Mouse (Mus musculus): ENCODE data around the gene Gm49354. TPM values are rescaled to one million over a fixed set of nuclear protein-coding genes. Genes with fewer than 3 reads are reported as not detected.

Gm49354 gene
- polyA plus RNA-seq, 1 experiment = not detected

DNA sequence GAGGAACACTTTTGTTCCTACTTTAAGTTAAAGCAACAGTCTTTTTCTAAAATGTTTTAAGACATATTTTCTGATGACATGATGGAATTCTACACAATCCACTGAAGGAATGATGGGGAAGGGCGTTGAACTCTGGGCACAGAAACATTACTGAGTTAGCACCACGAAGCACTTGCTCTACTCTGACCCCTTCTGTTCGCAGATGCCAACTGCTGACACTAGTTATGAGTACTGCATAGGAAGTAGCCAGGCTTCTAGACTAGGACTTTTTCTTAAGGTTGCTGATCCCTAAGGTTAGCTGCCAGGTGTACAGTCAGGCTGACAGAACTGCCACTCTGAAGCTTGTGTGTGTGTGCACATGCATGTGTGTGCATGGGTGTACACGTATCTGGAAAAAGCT is 2.8 kb downstream of the Gm49354 start:
- H3K4me1 ChIP-seq (ENCODE audit: control insufficient read depth, insufficient read depth, insufficient read length, low read length) = no peaks in the 10 kb centered on the region
- no peak overlapping the region for H3K4me3 ChIP-seq (ENCODE audit: insufficient read depth, low read depth, low read length)
- no peak overlapping the region for H3K27ac ChIP-seq (replicated peaks; ENCODE audit: low read depth, low read length)

DNA sequence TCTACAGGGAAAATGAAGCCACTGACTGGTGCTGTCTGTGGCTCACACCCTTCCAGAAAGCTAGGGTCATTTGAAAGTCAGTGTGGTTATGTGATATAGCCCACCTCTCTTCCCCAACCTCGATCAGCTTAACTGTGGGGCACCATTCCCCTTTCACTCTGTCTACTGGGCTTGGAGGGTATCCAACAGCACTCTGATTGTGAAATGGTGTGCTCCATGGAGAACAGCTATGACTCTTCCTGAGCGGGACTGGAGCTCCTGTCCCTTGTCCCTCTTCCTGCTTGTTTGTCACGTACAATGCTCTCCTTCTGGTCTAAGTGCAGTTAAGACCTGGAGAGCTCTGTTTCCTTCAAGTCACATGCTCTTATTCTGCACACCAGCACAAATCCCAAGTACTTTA is 6.9 kb downstream of the Gm49354 start:
- Histone ChIP-seq H3K27ac (replicated peaks; ENCODE audit: low read depth, low read length) (peak overlapping the region; percentile 83), H3K4me1 (ENCODE audit: control insufficient read depth, insufficient read depth, insufficient read length, low read length) (peaks cover 3% of the 10 kb centered on the region), H3K4me3 (ENCODE audit: insufficient read depth, low read depth, low read length) (no peak overlapping the region)

DNA sequence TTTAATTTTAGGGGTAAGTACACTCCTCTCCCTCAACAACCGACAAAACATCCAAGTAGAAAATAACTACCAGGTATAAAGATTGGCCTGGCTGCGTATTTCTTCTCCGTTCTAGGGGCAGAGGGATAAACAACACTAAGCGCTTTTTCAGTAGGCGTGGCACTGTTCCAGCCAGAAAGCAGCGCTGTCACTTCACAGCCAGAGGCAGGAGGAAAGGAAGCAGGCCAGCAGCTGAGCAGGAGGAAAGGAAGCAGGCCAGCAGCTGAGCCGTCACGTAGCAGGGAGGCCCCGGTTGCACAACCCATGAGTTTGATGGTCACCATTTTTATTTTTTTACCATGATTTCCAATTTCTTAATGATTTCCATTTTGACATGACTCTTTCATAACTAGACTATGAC is 10.8 kb downstream of the Gm49354 start:
- Histone ChIP-seq H3K27ac (replicated peaks; ENCODE audit: low read depth, low read length) (peak overlapping the region; percentile 99), H3K4me1 (ENCODE audit: control insufficient read depth, insufficient read depth, insufficient read length, low read length) (peaks cover 12% of the 10 kb centered on the region), H3K4me3 (ENCODE audit: insufficient read depth, low read depth, low read length) (no peak overlapping the region)

DNA sequence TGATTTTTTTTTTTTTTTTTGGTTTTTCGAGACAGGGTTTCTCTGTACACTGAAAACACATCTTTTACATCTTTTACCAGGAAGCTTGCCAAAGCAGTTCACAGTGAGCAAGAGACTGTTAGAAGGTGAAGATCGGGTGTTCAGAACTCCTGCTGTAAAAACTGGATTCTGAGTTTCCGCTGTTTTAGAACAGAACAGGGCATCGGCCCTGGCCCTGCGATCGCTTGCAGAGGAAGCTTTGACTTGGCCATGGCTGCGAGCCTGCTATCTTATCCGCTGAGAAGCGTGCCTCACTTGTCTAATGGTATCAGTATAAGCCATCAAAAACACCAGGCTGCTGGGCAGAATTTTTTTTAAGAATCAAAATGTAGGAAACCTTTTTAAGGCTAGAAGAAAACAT is 11.2 kb downstream of the Gm49354 start:
- peak overlapping the region; percentile 99 for H3K27ac ChIP-seq (replicated peaks; ENCODE audit: low read depth, low read length)
- H3K4me3 ChIP-seq (ENCODE audit: insufficient read depth, low read depth, low read length) = peak overlapping the region; percentile 73
- H3K4me1 ChIP-seq (ENCODE audit: control insufficient read depth, insufficient read depth, insufficient read length, low read length) = peaks cover 12% of the 10 kb centered on the region

DNA sequence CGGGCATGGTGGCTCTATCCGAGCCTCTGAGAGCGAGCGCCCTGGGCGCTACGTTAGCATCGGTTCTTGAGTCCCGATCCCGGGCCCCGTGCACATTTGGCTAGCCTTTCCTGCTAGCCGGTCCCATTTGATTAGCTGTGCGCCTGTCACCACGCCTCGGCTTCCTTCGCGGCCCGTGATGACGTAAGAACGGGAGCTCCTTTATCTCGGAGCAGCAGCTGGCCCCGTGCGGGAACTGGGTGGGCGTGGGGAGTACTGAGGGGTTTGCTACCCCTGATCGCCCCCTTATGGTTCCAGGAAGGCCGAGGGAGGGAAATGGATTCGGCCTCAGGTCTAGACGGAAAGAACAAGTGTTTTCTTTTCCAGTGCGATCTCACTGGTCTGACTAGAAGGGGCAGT is 11.9 kb downstream of the Gm49354 start:
- peak overlapping the region; percentile 73 for H3K4me3 ChIP-seq (ENCODE audit: insufficient read depth, low read depth, low read length)
- H3K27ac ChIP-seq (replicated peaks; ENCODE audit: low read depth, low read length) = peak overlapping the region; percentile 99
- peaks cover 12% of the 10 kb centered on the region for H3K4me1 ChIP-seq (ENCODE audit: control insufficient read depth, insufficient read depth, insufficient read length, low read length)

DNA sequence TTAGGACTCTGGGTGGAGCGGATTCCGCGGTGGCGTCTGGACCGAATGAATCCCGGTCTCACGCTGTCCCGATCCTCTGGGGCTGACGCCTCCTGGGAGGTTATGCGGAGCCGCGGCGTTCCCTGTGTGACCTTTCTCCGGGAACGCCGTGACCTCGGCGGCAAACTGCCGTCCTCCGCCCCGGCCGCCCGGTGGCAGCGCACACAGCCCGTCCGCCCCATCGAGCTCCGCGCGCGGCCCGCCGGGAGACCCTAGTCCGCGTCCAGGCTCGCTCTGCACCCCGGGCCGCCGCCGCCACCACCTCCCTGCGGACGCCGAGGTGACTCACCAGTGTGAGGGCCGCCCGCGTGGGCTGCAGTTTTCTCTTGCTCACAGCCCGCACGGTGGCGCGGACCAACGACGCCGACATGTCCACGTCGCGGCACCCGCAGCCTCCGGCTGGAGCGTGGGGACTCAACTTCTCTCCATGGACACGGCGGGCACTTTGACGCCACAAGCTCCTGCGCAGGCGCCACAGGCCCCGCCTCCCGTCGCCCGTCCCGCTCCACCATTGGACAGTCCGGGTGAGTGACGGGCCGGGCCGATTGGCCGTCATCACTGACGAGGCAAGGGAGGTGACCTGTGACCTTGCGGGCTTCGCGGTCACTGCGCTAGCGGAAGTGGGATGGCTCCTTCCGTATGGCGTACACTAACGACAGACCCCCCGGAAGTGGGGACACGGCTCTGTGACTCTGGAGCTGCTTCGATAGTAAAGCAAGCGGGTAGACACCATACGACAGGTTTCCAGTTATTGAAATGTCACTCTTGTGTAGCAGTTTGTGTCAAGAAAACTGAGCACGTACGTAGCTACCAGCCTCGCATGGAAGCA is 12.5 kb downstream of the Gm49354 start, which contains the start of gene Isca1:
Gene Isca1, minus strand, starts transcription at position 515 of the 868 bp plus-strand sequence.
- Histone ChIP-seq H3K4me3 (ENCODE audit: insufficient read depth, low read depth, low read length) (peak within 1 kb of the TSS; percentile 73), H3K4me1 (ENCODE audit: control insufficient read depth, insufficient read depth, insufficient read length, low read length) (peaks cover 12% of the 10 kb centered on the region), H3K27ac (replicated peaks; ENCODE audit: low read depth, low read length) (peak within 1 kb of the TSS; percentile 99)

DNA sequence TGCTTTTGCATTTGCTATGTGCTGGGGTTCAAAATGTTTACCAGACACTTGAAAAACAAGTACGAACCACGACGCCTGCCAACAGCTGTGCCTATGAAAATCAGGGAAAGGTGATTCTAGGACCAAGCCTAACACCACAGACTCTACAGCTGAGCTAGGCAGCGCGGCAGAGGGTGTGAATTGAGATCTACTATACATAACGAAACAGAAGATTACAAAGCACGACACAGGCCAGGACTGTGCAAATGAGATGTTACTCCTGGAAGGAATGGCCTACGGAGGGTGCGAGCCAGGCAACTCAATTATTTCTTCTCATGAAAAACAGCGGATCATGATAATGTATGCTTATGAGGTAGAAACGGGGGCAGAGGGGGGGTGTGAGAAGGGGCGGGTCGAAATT is 13.5 kb downstream of the Gm49354 start:
- Histone ChIP-seq H3K4me3 (ENCODE audit: insufficient read depth, low read depth, low read length) (peak overlapping the region; percentile 70), H3K4me1 (ENCODE audit: control insufficient read depth, insufficient read depth, insufficient read length, low read length) (peaks cover 13% of the 10 kb centered on the region), H3K27ac (replicated peaks; ENCODE audit: low read depth, low read length) (peak overlapping the region; percentile 66)

DNA sequence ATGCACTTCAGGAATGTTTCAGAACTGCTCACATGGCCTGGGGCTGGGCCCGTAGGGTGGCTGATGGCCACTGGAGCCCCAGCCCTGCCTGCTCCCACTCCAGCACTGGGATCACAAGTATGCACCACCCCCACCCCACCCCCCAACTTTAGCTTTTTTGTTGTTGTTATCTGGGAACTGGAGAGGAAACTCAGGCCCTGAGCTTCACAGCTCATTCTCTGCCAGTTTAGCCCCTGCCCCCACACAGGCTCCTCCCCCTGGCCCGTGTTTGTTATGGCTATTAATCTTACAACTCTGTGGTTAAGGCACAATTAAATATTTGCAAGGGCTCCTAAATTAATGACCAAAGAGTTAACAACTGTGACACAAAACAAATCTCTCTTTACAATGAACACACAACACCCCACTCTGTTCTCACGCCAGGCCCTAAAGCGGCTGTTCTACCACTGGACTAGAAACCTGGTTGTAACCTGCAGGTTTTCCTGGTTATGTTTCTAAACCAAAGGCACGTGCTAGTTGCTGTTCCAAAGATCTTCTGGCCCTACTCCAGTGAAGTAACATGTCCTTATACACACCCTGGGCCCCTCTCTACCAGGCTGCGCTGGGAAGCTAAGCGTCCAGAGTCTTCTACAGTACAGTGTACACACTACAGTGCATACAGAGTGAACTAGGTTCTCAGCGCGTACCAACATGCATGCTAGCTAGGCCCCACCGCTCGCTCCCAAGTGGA is 15.1 kb downstream of the Gm49354 start:
- no peak overlapping the region for H3K27ac ChIP-seq (replicated peaks; ENCODE audit: low read depth, low read length)
- peak overlapping the region; percentile 30 for H3K4me3 ChIP-seq (ENCODE audit: insufficient read depth, low read depth, low read length)
- peaks cover 14% of the 10 kb centered on the region for H3K4me1 ChIP-seq (ENCODE audit: control insufficient read depth, insufficient read depth, insufficient read length, low read length)

DNA sequence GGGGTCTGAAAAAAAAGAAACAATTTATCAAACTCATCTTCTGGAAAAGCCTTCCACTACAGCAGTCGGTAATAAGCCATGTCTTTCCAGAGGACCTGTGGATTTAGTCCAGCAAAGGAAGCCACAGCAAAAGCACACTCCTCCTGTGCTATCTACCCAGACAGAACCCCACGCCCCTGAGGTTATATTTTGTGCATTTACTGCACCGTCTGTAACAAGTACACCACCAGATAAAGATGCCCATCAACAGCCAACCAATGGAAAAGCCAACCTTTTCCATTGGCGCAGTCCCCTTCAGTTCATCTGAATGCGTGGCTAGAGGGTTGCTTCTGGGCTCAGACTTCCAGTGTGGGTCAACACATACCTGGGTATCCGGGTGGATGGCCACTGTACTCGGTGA is 19.3 kb downstream of the Gm49354 start:
- H3K27ac ChIP-seq (replicated peaks; ENCODE audit: low read depth, low read length) = no peak overlapping the region

DNA sequence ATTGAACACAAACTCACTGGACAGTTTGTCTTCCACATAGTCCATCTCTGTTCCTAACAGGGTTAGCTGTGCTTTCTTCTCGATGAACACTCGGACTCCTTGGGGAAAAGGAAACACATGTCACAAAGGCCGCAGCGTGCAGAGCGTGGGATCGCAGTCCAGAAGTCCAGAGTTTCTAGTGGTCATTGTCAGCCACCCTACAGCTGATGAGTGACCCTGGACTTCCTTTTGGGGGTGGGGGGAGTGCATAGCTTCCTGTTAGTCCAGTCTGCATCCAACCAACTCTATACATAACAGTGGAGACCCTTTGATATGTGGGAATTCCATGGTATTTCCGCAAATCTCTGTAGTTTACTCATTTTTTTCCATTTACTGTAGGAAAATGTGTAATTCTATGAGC is 25.1 kb downstream of the Gm49354 start:
- Histone ChIP-seq H3K27ac (replicated peaks; ENCODE audit: low read depth, low read length) (no peak overlapping the region), H3K4me3 (ENCODE audit: insufficient read depth, low read depth, low read length) (no peak overlapping the region), H3K4me1 (ENCODE audit: control insufficient read depth, insufficient read depth, insufficient read length, low read length) (no peaks in the 10 kb centered on the region)

More for the DNA sequence above, 19.3 kb downstream of the Gm49354 start:
- H3K4me3 ChIP-seq (ENCODE audit: insufficient read depth, low read depth, low read length) = no peak overlapping the region
- peaks cover 8% of the 10 kb centered on the region; the same call in 1 of the 2 replicates for H3K4me1 ChIP-seq (ENCODE audit: control insufficient read depth, insufficient read depth, insufficient read length, low read length)

DNA sequence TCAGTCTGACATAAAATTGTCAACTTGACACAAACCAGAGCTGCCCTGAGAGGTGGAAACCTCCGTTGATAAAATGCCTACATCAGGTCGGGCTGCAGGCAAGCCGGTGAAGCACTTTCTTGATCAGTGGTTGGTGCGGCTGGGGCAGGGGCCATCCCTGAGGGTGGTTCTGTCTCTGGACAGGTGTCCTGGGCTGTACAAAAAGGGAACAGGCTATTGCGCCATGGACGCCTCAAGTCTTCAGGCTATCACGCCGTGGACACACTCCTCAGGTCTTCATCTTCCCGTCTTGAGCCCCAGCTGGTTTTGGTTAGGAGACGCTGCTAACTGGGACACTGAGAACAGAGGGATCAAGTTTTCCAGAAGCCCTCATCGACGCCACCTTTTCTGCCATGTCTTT is 31.7 kb downstream of the Gm49354 start:
- Histone ChIP-seq H3K4me3 (ENCODE audit: insufficient read depth, low read depth, low read length) (no peak overlapping the region), H3K4me1 (ENCODE audit: control insufficient read depth, insufficient read depth, insufficient read length, low read length) (no peaks in the 10 kb centered on the region), H3K27ac (replicated peaks; ENCODE audit: low read depth, low read length) (no peak overlapping the region)

DNA sequence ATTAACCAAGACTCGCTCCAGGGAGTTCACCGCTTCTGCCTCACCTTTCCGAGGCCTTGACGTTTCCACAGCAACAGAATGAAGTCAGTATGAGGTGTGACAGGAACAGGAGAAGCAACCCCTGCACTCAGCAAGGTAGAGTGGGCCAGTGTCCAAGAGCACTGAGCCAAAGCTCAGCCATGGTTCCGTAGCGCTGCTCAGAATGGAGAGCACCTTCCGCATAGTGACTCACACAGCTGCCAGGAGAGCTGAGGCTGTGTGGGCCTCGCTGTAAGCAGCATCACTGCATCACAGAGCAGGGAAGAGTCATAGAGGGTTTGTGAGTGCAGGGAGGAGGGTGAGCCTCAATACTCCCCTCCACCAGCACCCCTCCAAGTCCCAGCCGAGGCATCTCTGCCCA is 35.3 kb downstream of the Gm49354 start, which contains the start of gene 1700014D04Rik:
Gene 1700014D04Rik, minus strand, starts transcription at position 42 of the 400 bp plus-strand sequence.
- Histone ChIP-seq H3K27ac (replicated peaks; ENCODE audit: low read depth, low read length) (no peak within 1 kb of the TSS), H3K4me1 (ENCODE audit: control insufficient read depth, insufficient read depth, insufficient read length, low read length) (no peaks in the 10 kb centered on the region), H3K4me3 (ENCODE audit: insufficient read depth, low read depth, low read length) (no peak within 1 kb of the TSS)

DNA sequence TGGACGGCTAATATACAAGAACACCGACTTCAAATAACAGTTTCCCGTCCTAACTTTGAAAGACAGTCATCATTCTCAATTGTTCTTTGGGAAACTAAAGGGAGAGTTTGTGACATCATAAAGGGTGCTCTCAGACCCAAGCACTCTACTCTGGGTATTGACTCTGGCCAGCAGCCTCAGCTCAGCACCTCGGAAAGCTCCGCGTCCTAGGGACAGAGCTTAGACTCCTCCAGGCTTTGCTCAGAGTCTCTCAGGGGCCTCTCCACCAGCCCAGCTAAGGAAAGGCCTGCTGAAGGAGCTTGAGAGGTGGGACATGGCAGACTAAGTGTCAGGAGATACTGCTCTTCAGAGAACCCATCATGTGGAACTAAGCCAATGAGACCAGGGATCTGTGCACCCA is 35.9 kb downstream of the Gm49354 start:
- no peaks in the 10 kb centered on the region for H3K4me1 ChIP-seq (ENCODE audit: control insufficient read depth, insufficient read depth, insufficient read length, low read length)

DNA sequence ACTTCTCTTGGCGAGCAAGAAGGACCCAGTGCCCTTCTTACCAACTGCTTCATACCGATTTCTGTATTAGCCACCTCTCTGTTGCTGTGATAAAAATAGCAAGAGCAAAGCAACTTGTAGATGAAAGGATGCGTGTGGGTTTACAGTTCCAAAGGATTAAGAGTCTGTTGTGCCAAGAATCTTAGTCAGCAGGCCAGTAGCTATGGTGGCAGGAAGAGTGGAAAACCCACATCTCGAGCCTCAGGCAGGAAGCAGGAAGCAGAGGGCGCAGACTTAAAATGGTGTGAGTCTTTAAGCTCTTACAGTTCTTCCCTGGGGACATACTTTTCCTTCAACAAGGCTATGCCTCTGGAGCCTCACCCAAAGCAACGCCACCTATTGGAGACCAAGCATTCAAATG is 36.6 kb downstream of the Gm49354 start:
- Histone ChIP-seq H3K4me1 (ENCODE audit: control insufficient read depth, insufficient read depth, insufficient read length, low read length) (no peaks in the 10 kb centered on the region), H3K27ac (replicated peaks; ENCODE audit: low read depth, low read length) (no peak overlapping the region)

More for the DNA sequence above, 35.9 kb downstream of the Gm49354 start:
- no peak overlapping the region for H3K27ac ChIP-seq (replicated peaks; ENCODE audit: low read depth, low read length)
- no peak overlapping the region for H3K4me3 ChIP-seq (ENCODE audit: insufficient read depth, low read depth, low read length)

DNA sequence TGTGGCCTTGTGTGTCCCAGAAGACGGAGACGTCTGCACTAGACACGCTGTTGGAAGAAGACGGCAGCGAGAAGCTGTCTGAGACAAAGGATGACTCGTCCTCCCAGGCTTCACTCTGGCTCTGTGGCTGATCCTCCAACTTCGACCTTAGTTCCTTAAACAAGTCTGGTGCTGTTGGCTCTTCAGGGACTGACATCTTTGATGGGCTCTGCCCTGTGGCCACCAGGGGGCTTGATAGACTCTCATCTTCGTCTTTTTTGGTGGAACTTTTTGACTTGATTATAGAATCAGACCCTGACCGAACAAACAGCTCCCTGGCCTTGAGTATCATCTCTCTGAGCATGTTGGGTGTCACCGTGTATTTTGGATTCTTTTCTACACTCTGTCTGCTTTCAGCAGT is 40.3 kb downstream of the Gm49354 start:
- Histone ChIP-seq H3K4me3 (ENCODE audit: insufficient read depth, low read depth, low read length) (no peak overlapping the region), H3K27ac (replicated peaks; ENCODE audit: low read depth, low read length) (no peak overlapping the region), H3K4me1 (ENCODE audit: control insufficient read depth, insufficient read depth, insufficient read length, low read length) (no peaks in the 10 kb centered on the region)

More for the DNA sequence above, 36.6 kb downstream of the Gm49354 start:
- H3K4me3 ChIP-seq (ENCODE audit: insufficient read depth, low read depth, low read length) = no peak overlapping the region

All from brown adipose tissue, adult 24 weeks (tissue).